Mouse (Mus musculus): ENCODE data around the gene Cwc27.

The Cwc27 gene

DNA sequence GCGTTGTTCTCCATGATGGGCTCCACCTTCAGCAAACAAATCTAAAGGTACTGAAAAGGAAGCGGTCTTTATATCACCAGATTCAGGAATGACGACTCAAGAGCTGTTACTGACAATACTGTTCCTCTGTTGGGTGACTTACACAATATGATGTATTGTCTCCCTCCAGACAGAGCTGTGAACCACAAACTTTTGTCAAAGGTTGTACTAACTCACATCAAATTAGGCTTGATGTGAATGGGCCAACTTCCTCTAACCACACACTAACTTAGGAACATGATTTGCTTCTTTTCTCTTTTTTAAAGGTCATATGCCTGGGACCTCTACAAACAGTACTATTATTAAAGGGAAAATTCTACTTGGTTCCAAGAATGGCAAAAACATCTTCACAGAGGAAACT lies 53.7 kb downstream of the Cwc27 start:
- DNase-seq, result no peak

DNA sequence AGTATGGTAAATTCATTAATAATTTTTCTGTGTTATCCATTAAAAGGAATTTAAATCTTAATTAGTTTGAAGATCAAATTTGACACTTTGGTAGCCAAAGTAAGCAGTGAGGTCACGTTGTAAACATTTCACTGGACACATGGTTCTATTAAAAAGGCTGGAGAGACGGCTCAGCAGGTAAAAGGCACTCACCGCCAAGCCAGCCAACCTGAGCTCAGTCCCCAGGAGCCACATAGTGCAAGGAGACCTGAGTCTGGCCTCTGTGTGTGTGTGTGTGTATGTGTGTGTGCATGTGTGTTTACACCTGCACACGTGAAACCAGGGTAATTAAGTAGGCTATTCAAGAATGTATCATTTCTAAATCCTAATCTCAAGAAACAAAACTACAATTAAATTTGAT lies 54.5 kb downstream of the Cwc27 start:
- peak; percentile 31 for DNase-seq

GRCm38 (mm10) chr13:104759381-104759780 lies 57.6 kb downstream of the Cwc27 start:
- peak; percentile 88 for DNase-seq

DNA sequence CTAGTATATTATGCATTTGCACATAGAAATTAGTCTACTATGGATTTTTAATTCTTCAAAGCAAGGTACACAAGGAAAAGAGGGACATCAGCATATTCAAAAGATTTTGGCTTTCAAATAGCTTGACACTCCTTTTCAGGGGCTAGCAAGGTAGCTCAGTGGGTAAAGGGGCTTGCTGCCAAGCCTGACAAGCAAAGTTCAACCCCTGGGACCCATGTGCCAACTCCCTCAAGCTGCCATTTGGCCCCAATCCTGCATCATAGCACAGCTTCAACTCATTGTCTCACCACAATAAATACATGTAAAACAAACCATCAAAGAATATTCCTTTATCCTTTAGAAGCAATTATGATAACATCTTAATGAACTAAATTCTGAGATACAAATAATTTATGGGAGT lies 69.9 kb downstream of the Cwc27 start:
- DNase-seq, result peak; percentile 58

DNA sequence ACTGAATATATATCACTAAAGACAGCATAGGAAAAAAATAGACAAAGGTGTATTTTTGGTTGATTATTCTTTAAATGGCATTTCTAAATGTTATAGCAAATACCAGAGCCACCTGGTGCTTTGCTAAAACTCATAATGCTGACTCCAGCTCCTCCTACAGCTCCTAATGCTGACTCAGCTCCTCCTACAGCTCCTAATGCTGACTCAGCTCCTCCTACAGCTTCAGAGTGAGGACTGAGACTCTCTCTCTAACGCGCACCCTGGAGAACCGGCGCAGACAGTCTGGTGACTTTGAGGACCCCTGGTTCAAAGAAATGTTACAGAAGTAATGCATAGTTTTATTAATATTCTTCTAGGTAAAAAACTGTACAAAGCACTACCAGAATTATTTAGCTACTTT lies 74.1 kb downstream of the Cwc27 start:
- no peak for DNase-seq

DNA sequence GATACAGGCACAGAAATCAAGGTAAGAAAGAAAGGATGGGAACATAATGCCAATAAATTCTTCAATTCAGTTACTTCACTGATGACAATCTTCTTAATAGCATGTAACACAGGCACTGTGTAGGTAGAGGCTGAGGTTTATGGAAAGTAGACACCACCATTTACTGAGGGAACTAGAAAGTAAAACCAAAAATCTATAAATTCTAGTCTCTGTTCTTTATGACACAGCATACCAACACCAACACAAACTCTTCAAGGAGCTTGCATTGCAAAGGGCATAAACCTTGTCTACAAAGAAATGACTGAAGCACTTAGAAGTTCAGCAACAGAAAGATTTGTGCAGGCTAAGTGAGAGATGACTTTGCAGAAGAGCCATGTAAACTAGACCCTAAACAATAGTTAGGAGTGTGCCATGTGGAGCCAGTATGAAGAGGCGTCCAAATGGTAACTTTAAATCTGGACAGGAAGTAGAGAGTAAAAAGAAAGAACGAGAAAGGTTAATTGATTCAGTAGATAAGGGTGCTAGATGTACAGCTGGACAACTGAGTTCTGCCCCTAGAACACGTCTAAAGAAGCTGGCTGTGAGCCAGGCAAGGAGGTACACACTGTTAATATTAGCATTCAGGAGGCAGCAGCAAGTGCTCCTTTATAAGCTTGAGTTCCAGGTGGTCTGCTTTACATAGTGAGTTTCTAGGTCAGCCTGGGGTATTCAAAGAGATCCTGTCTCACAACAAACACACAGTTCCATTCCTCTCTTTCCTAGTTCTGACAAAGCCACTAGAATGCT lies 87.5 kb downstream of the Cwc27 start:
- DNase-seq, result no peak

DNA sequence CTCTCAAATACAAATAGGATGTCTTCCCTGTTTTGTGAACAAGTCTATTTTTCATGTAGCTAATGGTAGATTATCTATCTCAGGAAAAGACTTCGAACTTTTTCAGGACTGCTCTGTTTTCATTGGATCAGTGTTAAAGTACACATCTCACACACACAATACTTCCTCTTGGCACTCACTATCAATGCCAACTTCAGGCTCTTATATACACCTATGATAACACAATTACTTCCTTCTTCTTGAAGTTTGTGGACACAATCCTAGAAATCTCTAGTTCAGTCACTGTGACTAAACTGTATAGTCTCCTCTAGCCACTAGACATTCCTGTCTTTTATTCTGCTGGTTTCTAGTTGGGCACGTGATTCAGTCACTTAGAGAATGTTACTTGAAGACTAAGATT lies 89.3 kb downstream of the Cwc27 start:
- DNase-seq, result no peak

- DNase-seq, result no peak
Observed at GRCm38 (mm10) chr13:104720133-104720532, 96.8 kb downstream of the Cwc27 start.

DNA sequence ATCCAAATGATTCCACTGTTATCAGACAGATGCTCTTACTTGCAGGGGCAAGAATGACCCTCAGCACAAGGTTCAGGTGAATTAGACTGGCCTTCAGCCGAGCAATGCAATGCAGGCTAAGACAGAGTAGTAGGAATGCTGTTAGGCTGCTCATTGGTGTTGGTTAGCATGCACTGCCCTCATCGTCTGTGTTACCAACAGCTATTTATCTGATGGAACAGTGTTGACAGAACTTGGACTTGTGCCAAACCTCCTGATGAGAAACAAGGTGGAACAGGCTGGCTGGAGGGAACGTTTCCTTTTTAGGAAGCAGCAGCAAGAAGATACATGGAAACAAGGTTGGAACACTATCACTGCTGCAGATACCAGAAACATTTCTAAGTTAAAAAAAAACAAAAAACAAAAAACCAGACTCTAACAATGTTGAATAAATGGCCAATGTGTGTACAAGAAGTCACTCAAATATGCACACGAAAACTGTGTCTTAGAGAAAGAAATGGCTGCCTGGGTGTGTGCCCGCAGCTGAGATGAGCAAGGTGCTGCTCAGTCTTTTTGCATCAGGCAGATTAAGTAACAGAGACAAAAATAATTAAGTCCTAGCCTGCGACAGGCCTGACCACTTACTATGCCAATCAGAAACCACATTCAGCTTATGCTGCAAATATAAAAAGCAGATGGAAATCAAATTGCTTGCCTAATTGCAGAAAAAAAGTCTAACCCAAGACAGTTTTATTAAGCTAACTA lies 122.2 kb downstream of the Cwc27 start:
- peak; percentile 96 for DNase-seq

GRCm38 (mm10) chr13:104692710-104693109 lies 124.2 kb downstream of the Cwc27 start:
- DNase-seq, result no peak

GRCm38 (mm10) chr13:104685537-104685936 lies 131.4 kb downstream of the Cwc27 start:
- DNase-seq, result no peak

GRCm38 (mm10) chr13:104684361-104685011 lies 132.5 kb downstream of the Cwc27 start:
- DNase-seq, result no peak

DNA sequence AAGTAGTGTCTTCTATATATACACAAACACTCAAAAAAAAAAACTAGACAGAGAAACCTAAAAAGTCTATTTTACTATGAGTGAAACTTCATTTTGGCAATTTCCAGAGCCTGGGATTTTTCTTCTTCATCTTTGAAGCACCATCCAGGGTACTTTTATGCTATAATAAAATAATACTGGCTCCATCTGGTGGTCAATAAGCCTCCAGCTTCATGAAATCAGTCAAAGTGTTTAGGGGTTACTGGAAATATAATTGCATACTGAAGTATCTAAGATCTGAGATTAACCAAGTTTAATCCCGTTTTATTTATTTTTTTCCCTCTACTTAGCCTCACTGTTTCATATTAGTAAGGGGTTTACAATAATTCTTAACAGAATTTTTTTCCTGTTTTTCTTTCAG lies 135.7 kb downstream of the Cwc27 start:
- DNase-seq, result no peak

- no peak for DNase-seq
Observed at GRCm38 (mm10) chr13:104661188-104661587, 155.8 kb downstream of the Cwc27 start.

DNA sequence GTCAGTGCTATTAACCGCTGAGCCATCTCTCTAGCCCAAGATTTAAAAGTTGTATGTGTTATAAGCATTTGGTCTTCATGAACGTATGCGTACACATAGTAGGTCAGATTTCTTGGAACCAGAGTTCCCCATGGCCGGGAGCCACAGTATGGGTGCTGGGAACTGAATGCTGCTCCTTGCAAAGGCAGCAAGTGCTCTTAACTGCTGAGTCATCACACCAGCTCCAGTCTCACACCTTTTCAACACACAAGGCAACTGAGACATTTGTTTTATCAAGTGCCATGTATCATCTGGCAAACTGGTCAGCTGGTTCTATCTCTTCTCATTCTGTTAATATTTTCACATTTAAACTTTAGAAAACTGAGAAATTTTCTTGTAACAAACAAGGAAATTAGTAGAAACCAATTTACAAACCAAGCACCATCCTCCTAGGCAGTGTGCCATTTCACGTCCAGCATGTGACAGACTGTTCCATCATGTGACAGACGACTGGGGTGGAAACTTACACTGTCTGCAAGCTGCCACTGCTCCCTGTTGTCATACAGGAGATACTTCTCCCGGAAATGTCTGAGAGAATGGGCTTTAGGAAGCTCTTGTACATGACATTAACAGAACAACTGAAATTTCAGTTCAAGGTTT lies 156.8 kb downstream of the Cwc27 start:
- DNase-seq, result no peak

GRCm38 (mm10) chr13:104656666-104657272 lies 160.2 kb downstream of the Cwc27 start:
- DNase-seq, result no peak

DNA sequence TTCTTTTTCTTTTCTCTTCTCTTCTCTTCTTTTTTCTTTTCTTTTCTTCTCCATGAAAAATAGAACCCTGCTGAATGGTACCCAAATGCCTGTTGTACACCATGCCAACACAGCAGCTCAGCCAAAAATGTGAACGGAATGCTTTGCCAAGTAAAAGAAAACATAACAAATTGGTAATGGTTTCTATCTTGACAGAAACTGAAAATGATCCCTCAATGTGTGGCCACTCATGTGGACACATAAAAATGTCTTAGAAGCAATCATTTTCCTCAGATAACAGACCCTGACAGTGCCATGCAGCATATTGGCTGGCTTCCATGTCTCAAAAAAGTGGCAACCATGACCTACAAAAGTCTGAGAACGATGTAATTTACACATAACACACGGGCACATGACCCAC lies 161.8 kb downstream of the Cwc27 start:
- peak; percentile 29 for DNase-seq

GRCm38 (mm10) chr13:104651763-104652162 lies 165.2 kb downstream of the Cwc27 start:
- no peak for DNase-seq

- no peak for DNase-seq
Observed at GRCm38 (mm10) chr13:104650654-104651053, 166.3 kb downstream of the Cwc27 start.

DNA sequence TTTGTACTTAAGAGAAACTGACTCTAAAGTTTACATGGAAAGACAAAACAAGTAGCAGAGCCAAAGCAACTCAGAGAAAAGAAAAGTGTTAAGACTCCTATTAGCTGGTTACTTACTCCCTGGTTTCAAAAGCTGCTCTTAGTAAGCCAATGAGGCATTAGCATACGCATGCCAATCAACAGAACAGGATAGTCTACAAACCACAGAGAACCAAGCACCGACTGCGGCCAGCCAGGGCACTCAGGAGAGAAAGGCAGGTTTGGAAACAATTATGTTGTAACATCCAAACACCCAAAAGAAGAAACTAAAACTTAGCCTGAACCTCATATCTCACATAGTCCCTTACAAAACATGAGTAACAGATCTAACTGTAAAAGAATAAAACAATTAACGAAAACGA lies 166.8 kb downstream of the Cwc27 start:
- DNase-seq, result no peak

- no peak for DNase-seq
Observed at GRCm38 (mm10) chr13:104645778-104646425, 171.0 kb downstream of the Cwc27 start.

DNA sequence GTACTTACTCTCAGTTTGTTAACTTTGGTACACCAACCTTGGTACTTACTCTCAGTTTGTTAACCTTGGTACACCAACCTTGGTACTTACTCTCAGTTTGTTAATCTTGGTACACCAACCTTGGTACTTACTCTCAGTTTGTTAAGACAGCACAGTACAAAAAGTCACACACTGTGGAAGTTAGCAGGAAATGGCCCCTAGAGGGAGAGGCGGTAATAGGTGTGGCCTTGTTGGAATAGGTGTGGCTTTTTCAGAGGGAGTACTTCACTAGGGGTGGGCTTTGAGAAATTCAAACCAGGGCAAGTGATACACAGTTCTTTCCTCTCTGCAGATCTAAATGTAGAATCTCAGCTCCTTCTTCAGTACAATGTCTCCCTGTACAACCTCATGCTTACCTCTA lies 172.8 kb downstream of the Cwc27 start:
- no peak for DNase-seq

Measured in cerebellum, adult 9-11 months (tissue).